Mouse (Mus musculus): ENCODE results near the gene Efcab3.
A peak's percentile ranks its signal among the peaks of the same experiment; 100 is the strongest.

The Efcab3 gene

GRCm38 (mm10) chr11:105146593-105146992, 83.2 kb downstream of the Efcab3 start, which contains the start of gene Gm10842:
Gene Gm10842, plus strand, starts transcription at chr11:105146893.
- DNase-seq (ENCODE audit: extremely low spot score): no peak

- no peak for DNase-seq (ENCODE audit: extremely low spot score)
Observed at GRCm38 (mm10) chr11:105149353-105149752, 86.0 kb downstream of the Efcab3 start.

- no peak for DNase-seq (ENCODE audit: extremely low spot score)
Observed at GRCm38 (mm10) chr11:105149766-105150165, 86.4 kb downstream of the Efcab3 start.

- no peak for DNase-seq (ENCODE audit: extremely low spot score)
Observed at GRCm38 (mm10) chr11:105150691-105151090, 87.3 kb downstream of the Efcab3 start.

GRCm38 (mm10) chr11:105151226-105152016, 88.0 kb downstream of the Efcab3 start:
- DNase-seq (ENCODE audit: extremely low spot score): no peak

- DNase-seq (ENCODE audit: extremely low spot score): no peak
Observed at GRCm38 (mm10) chr11:105152017-105152300, 88.6 kb downstream of the Efcab3 start.

- DNase-seq (ENCODE audit: extremely low spot score): no peak
Observed at GRCm38 (mm10) chr11:105152357-105152899, 89.0 kb downstream of the Efcab3 start.

GRCm38 (mm10) chr11:105153068-105153833, 89.9 kb downstream of the Efcab3 start:
- DNase-seq (ENCODE audit: extremely low spot score): peak; percentile 74

GRCm38 (mm10) chr11:105155915-105156314, 92.5 kb downstream of the Efcab3 start:
- DNase-seq (ENCODE audit: extremely low spot score): no peak

- DNase-seq (ENCODE audit: extremely low spot score): no peak
Observed at GRCm38 (mm10) chr11:105156748-105157267, 93.4 kb downstream of the Efcab3 start.

GRCm38 (mm10) chr11:105158047-105158446, 94.7 kb downstream of the Efcab3 start:
- DNase-seq (ENCODE audit: extremely low spot score): no peak

- DNase-seq (ENCODE audit: extremely low spot score): no peak
Observed at GRCm38 (mm10) chr11:105159673-105160360, 96.4 kb downstream of the Efcab3 start.

GRCm38 (mm10) chr11:105161411-105161810, 98.0 kb downstream of the Efcab3 start:
- DNase-seq (ENCODE audit: extremely low spot score): no peak

GRCm38 (mm10) chr11:105164516-105165510, 101.4 kb downstream of the Efcab3 start:
- no peak for DNase-seq (ENCODE audit: extremely low spot score)

- no peak for DNase-seq (ENCODE audit: extremely low spot score)
Observed at GRCm38 (mm10) chr11:105166780-105167179, 103.4 kb downstream of the Efcab3 start.
